Mouse (Mus musculus): Measurements from ENCODE around the gene Grin2a.

The Grin2a gene

GRCm38 (mm10) chr16:9751045-9751569 lies 244.3 kb downstream of the Grin2a start:
- DNase-seq (ENCODE audit: low spot score), result no peak

GRCm38 (mm10) chr16:9749661-9750060 lies 245.7 kb downstream of the Grin2a start:
- DNase-seq (ENCODE audit: low spot score), result no peak

- no peak for DNase-seq (ENCODE audit: low spot score)
Observed at GRCm38 (mm10) chr16:9742443-9742842, 252.9 kb downstream of the Grin2a start.

GRCm38 (mm10) chr16:9738679-9739078 lies 256.7 kb downstream of the Grin2a start:
- DNase-seq (ENCODE audit: low spot score), result no peak

GRCm38 (mm10) chr16:9737131-9737530 lies 258.2 kb downstream of the Grin2a start:
- DNase-seq (ENCODE audit: low spot score), result no peak

GRCm38 (mm10) chr16:9735365-9736080 lies 259.8 kb downstream of the Grin2a start:
- no peak for DNase-seq (ENCODE audit: low spot score)

- no peak for DNase-seq (ENCODE audit: low spot score)
Observed at GRCm38 (mm10) chr16:9727603-9728002, 267.8 kb downstream of the Grin2a start.

- no peak for DNase-seq (ENCODE audit: low spot score)
Observed at GRCm38 (mm10) chr16:9725578-9726113, 269.7 kb downstream of the Grin2a start.

GRCm38 (mm10) chr16:9711398-9711797 lies 284.0 kb downstream of the Grin2a start:
- DNase-seq (ENCODE audit: low spot score), result no peak

GRCm38 (mm10) chr16:9709921-9710320 lies 285.4 kb downstream of the Grin2a start:
- no peak for DNase-seq (ENCODE audit: low spot score)

- DNase-seq (ENCODE audit: low spot score), result no peak
Observed at GRCm38 (mm10) chr16:9697141-9697540, 298.2 kb downstream of the Grin2a start.

GRCm38 (mm10) chr16:9694081-9694480 lies 301.3 kb downstream of the Grin2a start:
- no peak for DNase-seq (ENCODE audit: low spot score)

- DNase-seq (ENCODE audit: low spot score), result no peak
Observed at GRCm38 (mm10) chr16:9688523-9689140, 306.7 kb downstream of the Grin2a start.

- DNase-seq (ENCODE audit: low spot score), result no peak
Observed at GRCm38 (mm10) chr16:9680572-9680971, 314.8 kb downstream of the Grin2a start.

GRCm38 (mm10) chr16:9679994-9680393 lies 315.4 kb downstream of the Grin2a start:
- no peak for DNase-seq (ENCODE audit: low spot score)

- no peak for DNase-seq (ENCODE audit: low spot score)
Observed at GRCm38 (mm10) chr16:9678750-9679149, 316.6 kb downstream of the Grin2a start.

GRCm38 (mm10) chr16:9672390-9672789 lies 323.0 kb downstream of the Grin2a start:
- DNase-seq (ENCODE audit: low spot score), result no peak

- DNase-seq (ENCODE audit: low spot score), result no peak
Observed at GRCm38 (mm10) chr16:9671222-9671621, 324.1 kb downstream of the Grin2a start.

- no peak for DNase-seq (ENCODE audit: low spot score)
Observed at GRCm38 (mm10) chr16:9670750-9671161, 324.6 kb downstream of the Grin2a start.

- no peak for DNase-seq (ENCODE audit: low spot score)
Observed at GRCm38 (mm10) chr16:9665896-9666295, 329.5 kb downstream of the Grin2a start.

GRCm38 (mm10) chr16:9664060-9664459 lies 331.3 kb downstream of the Grin2a start:
- no peak for DNase-seq (ENCODE audit: low spot score)

- no peak for DNase-seq (ENCODE audit: low spot score)
Observed at GRCm38 (mm10) chr16:9663508-9663907, 331.9 kb downstream of the Grin2a start.
